Mouse (Mus musculus): ENCODE results near the gene Aipl1.
"Not testable (repeated sequence)": the region's sequence is repeated elsewhere in the genome, so short reads cannot be mapped to it uniquely, and the experiment has no call there.

Gene Aipl1

DNA sequence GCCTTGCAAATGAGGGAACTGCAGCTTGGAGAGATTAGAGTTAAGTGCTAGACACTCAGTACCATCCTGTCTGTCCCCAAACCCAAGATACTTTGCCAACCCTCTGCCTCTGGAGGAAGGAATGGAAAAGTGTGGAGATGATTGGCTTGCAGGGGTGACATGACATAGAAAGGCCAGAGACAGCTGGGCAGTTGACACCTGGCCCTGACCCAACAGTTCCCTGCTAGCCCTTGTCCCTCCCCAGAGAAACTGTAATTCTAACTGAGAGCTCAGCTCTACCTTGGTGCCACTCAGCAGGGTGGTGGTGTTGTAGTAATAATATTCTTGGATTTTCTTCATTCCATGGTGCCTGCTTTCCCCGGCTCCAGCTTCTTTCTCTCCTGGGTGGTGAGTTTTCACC lies 25.4 kb downstream of the Aipl1 start:
- DNase-seq, result no peak

DNA sequence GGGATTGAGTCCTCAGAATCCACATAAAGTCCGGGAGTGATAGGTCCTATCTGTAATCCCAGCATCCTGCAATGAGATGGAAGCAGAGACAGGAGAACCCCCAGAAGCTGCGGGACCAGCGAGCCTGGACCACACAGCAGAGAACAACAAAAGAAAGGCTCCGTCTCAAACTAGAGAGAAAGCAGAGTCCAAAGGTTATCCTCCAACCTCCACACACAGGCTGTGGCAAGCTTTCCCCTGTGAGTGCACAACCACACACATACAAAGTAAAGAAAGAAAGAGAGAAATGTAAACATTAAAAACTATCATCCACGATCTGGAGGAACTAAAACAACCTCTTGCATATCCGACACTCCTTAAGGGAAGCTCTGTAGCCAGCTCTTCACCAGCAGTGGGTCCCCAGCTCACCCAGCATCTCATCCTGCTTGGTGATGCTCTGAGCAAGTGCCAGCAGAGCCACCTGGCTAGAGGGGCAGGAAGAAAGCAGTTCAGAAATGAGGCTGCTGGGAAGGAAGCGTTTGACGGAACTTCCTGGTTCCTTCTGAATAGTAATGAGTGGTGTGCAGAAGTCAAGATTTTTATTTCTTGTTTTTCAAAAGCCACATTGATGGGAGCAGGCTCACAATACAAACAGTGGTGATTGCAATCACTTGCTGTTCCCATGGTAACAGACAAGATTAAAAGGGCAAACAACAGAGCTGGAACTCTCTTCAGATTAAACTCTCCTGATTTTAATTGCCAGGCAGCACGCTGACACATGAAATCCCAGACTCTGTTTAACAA lies 26.2 kb downstream of the Aipl1 start:
- DNase-seq, result no peak

DNA sequence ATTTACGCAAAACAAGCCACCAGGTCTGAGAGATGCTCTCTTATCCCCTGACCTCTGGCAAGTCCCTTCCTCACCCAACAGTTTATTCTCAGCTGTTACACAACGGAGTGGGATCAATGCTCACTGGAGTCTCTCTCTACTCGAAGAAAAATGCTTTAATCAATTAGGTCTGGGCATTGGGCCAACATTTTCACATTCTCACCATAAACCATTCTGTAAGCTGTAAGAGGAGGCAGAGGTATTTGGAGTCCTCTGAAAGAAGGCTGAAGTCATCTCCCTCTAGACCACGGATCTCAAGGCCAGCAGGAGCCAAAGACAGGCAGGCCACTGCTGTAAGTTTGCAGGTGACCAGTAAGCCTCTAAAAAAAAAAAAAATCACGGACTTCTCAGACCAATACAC lies 26.9 kb downstream of the Aipl1 start:
- no peak for DNase-seq

DNA sequence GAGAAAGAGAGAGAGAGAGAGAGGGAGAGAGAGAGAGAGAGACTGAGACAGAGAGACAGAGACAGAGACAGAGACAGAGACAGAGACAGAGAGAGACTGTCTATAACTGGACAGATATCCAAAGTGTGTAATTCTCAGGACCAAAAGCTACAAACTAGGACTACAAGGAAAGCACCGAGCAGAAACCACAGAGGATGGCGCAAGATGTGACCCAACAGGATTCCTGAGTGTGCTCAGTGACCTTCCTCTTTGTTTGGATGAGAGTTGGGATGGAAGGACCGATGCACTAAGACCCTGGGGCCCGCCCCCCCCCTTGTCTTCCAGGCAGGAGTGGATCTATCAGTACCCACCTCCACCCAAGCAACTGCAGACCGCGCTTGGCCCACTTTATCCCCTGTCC lies 31.8 kb downstream of the Aipl1 start:
- no peak for DNase-seq

DNA sequence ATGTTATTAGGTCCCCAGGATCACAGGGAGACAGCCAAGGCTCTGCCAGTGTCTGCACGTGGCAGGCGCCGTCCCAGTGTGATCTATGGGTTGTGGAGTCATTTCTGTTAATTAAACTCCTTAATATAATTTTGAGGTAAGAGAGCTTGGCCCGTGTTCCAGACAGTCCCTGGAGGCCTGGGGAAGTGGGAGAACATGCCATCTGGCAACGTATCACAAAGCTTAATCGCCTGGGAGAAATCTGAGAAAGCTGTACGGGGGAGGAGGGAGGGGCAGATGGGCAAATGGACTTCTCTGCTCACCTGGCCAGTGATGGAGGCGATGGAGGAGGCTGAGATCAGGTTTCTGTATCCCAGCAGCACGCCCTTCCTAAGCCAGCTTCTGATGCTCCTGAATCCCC lies 34.1 kb downstream of the Aipl1 start:
- no peak for DNase-seq

DNA sequence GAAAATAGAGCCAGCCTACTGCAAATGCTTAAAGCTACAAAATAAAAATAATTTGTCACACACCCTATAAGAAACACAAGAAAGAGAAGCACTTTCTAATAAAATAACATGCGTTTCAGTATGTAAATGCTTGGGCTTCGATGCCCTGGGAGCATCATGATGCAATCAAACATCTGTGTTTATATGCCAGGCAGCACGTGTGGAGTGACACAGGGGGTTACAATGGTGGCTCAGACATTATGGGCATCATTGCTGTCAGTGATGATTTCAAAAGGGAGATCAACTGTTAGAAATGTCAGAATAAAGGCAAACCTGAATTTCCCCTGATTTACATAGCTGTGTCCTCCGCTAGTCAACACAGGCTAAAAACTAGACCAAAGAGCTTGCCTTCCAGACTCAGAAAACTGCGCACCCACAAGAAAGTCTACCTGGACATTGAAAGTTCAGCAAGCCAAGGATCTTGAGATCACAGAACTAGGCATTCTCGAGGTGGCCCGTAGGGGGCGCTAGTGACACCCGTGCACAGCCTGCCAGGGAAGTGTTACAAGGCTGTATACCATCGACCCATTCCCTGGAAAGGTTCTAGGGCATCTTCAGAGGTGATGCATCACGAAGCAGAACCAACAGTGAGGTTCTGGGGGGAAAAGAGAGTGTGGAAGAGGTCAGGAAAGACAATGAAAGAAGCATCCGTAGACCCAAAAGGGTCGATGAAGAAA lies 35.0 kb downstream of the Aipl1 start:
- peak in 1 of 2 experiments; percentile 11 for DNase-seq

DNA sequence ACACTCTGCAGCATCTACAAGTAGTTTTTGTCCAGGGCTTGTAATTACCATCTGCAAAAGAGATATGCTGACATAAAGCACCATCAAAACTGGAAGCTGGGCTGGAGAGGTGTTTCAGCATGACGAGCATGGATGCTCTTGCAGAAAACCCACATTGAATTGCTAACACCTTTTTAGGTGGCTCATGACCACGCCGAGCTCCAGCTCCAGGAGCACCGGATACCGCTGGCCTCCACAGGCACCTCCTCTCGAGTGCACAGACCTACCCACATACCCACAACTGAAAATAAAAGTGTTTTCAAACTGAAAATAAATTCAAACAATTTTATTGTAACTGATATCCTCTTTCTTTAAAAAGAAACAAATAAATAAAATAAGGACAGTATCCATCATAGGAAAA lies 37.1 kb downstream of the Aipl1 start:
- no peak for DNase-seq

DNA sequence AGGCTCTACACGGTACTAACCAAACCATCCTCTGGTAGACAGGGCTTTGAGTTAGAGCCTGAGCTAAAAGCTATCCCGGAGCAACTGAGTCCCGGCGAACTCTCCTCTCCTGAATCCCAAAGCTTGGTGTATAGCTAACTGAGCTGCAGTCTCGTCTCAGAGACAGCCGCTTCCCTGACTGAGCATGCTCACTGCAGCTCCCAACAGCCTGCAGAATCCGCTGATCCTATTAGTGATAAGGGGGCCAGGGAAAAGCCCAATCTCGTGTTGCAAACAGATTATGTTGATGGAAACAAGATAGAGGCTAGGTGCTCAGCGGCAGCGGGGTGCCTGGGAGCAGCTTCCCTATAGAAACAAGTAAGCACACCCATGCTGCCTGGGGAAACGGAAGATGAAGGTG lies 40.5 kb downstream of the Aipl1 start:
- DNase-seq, result no peak

DNA sequence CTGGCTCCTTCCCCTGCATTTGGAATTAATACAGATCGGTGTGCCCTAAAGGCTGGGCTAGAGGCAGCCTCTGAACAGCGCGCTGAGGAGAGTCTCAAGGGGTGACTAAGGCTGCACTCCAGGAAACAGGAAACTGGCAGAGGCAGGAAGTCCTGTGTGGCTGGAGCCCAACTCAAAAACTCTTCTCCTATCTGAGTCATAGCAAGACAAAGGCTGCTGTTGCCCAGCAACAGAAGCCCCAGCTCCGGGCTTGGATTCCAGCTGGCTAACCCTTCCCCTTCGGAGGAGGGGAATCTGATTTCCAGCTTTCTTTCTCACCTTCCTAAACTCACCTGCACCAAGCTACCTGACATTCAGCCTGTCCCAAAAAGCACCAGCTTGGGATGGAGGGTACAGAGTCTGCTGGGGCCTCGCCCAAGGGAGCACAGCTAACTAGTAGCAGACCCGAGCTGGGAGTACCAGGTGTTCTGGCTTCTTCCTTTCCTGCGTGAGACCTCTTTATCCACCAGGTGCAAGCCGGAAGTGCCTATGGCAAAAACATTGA lies 41.3 kb downstream of the Aipl1 start:
- DNase-seq, result peak; percentile 13 to 19

DNA sequence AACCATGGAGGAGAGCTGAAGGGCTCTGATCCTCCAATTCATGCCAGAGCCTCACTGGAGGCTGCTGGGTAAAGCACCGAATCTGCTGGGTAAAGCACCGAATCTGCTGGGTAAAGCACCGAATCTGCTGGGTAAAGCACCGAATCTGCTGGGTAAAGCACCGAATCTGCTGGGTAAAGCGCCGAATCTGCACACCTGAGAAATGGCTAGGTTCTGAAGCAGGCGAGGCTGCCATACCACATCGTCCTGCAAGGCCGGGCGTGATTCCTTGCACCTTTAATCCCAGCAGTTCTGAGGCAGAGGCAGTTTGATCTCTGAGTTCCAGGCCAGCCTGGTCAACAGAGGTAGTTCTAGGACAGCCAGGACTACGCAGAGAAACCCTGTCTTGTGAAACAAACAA lies 44.9 kb downstream of the Aipl1 start:
- DNase-seq, result no peak

DNA sequence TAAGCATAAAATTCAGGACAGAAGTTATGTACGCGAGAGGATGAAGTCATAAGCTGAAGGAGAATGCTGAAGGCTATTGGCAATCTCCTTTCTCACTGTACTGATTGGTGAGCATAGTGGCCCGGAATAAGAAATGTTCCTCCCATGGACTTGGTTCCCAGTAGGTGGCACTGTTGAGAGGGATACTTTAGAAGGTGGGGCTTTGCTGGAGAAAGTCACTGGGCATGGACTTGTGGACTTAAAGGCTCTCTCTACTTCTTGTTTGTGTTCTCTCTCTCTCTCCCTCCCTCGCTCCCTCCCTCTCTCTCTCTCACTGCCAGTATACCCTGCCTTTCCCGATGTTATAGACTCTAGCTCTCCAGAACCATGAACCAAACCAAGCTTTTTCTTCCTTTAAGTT lies 45.8 kb downstream of the Aipl1 start:
- no peak for DNase-seq

DNA sequence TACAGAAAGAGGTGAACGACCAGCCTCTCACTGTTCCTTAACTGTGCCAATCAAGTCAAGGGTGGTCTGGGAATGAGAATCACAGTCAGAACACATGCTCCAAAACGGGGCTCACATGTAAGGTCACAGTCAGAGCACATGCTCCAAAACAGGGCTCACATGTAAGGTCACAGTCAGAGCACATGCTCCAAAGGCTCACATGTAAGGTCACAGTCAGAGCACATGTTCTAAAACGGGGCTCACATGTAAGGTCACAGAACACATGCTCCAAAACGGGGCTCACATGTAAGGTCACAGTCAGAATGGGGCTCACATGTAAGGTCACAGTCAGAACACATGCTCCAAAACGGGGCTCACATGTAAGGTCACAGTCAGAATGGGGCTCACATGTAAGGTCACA lies 47.9 kb downstream of the Aipl1 start:
- not testable (repeated sequence) for DNase-seq

DNA sequence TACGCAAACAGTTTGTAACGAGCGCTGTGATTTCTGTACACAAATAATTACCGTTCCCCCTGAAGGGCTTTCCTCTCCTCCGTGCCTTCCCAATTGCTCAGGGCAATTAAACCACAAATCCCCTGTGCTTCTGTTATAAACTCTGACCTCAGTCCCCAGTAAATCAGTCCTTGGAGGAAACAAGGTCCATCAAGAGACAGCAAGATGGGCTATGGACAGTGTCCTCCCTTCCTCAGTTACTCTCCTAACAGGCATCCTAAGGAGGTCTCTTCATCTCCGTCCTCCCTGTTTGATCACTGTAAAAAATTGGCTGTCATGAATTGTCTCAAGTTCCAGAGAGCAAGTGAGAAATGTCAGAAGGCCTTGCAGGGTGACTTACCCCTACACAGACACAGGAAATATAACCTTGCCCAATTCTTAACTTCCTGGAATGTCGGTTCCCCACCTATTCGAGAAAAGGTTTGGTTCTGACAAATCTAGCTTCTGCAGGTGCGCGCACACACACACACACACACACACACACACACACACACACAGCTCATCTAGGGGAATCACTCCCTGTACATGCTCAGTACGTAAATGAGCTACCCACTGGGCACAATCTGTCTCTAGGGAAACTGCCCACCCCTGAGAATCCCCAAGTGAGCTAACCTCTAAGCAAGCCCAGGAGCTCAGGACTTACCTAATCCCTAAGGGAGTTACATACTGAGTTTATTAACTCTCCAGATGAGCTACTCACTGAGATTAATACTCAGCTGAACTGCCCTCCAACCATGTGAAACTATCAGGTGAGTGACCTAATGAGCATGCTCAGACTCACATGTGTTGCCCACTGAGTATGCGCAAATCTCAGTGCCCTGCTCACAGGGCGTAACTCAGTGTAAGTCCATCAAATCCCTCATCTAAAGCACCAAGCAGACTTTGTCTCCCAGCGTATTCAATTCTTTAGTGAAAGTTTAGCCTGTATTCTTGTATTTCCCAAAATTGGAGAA lies 49.9 kb downstream of the Aipl1 start:
- DNase-seq, result no peak

DNA sequence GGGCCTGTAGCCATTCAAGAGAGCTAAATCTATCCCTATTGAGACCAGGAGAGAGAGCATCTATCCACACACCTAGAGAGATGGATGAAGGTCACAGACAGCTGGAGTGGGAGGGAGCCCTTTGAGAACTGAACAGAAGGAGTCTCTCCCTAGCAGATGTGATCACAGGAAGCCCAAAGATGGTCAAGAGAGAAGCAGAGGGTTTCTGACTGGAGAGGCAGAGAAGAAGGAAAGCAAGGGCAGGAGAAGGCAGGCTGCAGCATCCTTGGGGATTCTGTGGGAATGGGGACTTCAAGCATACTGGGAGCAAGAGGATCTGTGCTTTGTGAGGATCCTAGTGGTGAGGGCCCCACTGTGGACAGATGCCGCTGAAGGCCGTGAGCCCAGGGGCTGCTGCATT lies 51.5 kb downstream of the Aipl1 start:
- DNase-seq, result no peak

DNA sequence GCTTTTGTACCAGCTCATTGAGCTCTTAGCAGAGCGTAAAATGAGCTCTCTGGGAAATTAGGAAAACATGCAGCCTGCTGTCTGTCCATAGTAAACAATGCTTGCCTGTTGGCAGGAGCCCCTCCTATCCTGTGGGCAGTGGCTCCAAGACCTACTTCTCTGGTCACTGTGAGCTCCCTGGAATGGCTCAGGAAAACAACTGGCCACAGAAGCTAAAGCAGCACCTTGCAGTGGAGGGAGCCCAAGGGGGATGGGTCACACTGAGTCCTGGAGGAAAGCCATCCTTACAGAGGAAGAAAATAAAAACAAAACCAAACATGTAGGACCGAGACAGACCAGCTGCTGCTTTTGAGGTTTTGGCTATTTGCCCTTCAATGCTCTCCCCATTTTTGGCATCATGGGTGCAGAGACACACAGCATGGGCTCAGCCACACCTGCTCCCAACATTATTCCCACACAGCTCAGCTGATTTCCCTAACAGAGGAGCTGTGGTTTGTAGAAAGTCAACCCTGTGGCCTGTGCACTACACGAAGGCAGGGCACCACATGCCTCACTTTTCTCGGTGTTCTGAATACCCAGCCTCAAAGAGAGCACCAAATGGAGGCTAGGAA lies 52.1 kb downstream of the Aipl1 start:
- DNase-seq, result no peak

DNA sequence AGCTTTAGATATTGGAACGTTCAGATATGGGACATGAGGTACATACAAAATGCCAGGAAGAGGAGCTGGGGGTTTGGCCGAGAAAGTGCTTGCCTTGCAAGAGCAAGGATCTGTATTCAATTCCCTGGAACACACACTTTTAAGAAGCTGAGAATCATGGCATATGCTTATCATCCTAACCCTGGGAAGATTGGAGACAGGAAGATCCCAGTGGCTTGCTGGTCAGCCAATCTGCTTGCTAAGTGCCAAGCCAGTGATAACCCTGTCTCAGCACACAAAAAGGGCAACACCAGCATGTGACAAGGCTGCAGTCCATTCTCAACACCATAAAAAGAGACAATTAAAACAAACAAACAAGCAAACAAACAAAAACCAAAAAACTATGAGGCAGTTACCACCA lies 53.2 kb downstream of the Aipl1 start:
- no peak for DNase-seq
